Mouse (Mus musculus) layer of hippocampus, adult 2 months (tissue): ENCODE results near the gene Mylpf. TPM values are rescaled to one million over a fixed set of nuclear protein-coding genes. Genes with fewer than 3 reads are reported as not detected.

ENCODE experiments used
- DNase-seq, 2 experiments: peaks; one replicate each; pipeline ENCODE4 v3.0.0; 2022; ENCODE audit warnings: low spot score in 2 of 2
- H3K27ac ChIP-seq: fragments of 200-600 bp; 2 replicates; pipeline ENCODE4 v1.8.1; 2022
- H3K4me3 ChIP-seq: fragments of 200-600 bp; 2 replicates; pipeline ENCODE4 v1.8.1; 2022; ENCODE audit warnings: mild to moderate bottlenecking
- CTCF ChIP-seq: fragments of 200-600 bp; conservative IDR thresholded peaks from 2 replicates; pipeline ENCODE4 v1.8.1; 2022; ENCODE audit warnings: antibody characterized with exemption, mild to moderate bottlenecking, moderate library complexity
- total RNA-seq, 2 experiments: library from RNA; stranded (reverse); gene quantifications; 2 replicates each; pipeline ENCODE4 v1.2.3; 2021

Gene Mylpf
- total RNA-seq, 2 experiments from 2014 or later: 1.3 to 1.9 TPM

DNA sequence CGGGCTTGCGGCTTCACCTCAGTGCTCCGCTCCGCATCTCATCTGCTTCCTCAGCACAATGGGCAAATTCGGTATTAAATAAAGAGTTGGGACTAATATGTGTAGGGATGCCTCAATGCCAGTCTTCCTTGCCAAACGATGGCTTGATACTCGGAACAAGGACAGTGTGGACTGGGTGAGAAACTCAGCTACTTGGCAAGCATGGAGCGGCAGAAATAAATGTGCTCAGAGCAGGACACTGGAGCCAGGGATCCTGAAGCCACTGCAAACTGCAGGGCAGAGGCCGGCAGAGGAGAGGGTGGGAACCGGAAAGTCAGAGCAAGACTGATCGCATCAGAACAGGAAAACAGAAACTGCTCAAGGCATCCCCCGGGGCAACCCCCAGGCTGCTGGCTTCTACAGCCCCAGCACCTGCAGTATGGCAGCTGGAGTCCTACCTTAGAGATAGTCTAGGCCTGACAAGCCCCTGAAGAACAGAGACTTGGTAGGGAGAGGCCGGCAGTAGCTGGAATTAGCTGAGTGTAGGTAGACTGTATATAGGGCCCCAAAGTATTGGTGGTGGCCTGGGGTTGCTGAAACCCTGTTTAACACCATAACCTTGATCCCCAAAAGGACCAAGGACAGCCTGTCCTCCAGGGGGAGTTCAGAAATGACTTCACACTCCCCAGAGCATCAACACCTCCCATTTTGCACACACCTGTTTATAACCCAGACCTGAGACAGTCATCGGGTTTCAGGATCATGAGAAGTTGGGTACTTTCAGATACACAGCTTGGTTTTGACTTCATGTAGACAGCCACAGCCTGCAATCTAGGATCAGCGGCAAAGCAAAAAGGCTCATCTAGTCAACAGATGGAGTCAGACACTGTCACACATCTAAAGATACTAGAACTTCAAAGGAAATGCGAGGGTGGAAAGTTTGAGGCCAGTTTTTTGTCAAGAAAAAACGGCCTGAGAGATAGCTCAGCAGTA lies 20.1 kb upstream of the Mylpf start:
- TF ChIP-seq CTCF: no peak

GRCm38 (mm10) chr7:127190672-127191071 lies 18.0 kb upstream of the Mylpf start:
- TF ChIP-seq CTCF: no peak
- no peak overlapping the region for H3K27ac ChIP-seq
- no peak overlapping the region for H3K4me3 ChIP-seq
- DNase-seq: no peak

More for the DNA sequence above, 20.1 kb upstream of the Mylpf start:
- Histone ChIP-seq H3K4me3 (no peak overlapping the region), H3K27ac (no peak overlapping the region)
- no peak for DNase-seq

- DNase-seq: no peak
Observed at GRCm38 (mm10) chr7:127192989-127193388, 15.7 kb upstream of the Mylpf start.

GRCm38 (mm10) chr7:127194011-127194632 lies 14.6 kb upstream of the Mylpf start:
- Histone ChIP-seq H3K27ac (no peak overlapping the region), H3K4me3 (peak overlapping the region; percentile 74; the same call in 1 of the 2 replicates)
- TF ChIP-seq CTCF: no peak
- DNase-seq: no peak

More at GRCm38 (mm10) chr7:127192989-127193388, 15.7 kb upstream of the Mylpf start:
- Histone ChIP-seq H3K27ac (no peak overlapping the region), H3K4me3 (no peak overlapping the region)
- no peak for TF ChIP-seq CTCF

GRCm38 (mm10) chr7:127194633-127195029 lies 14.1 kb upstream of the Mylpf start:
- DNase-seq: no peak
- H3K27ac ChIP-seq: peak overlapping the region; percentile 91; the same call in 1 of the 2 replicates
- TF ChIP-seq CTCF: no peak
- H3K4me3 ChIP-seq: peak overlapping the region; percentile 74

- Histone ChIP-seq H3K4me3 (peak within 1 kb of the TSS; percentile 74), H3K27ac (peak within 1 kb of the TSS; percentile 91)
- DNase-seq: peak; percentile 97 to 98
- peak; percentile 49 for TF ChIP-seq CTCF
Observed at GRCm38 (mm10) chr7:127195544-127196295, 13.0 kb upstream of the Mylpf start, which contains the start of gene Cd2bp2. TSS of gene Cd2bp2 (minus strand) at chr7:127196050.

- Histone ChIP-seq H3K27ac (peak overlapping the region; percentile 70), H3K4me3 (peak overlapping the region; percentile 74)
- DNase-seq: no peak
- TF ChIP-seq CTCF: no peak
Observed at GRCm38 (mm10) chr7:127196484-127196883, 12.2 kb upstream of the Mylpf start.

GRCm38 (mm10) chr7:127206606-127207005 lies 2.1 kb upstream of the Mylpf start:
- TF ChIP-seq CTCF: no peak
- Histone ChIP-seq H3K4me3 (peak overlapping the region; percentile 89), H3K27ac (peak overlapping the region; percentile 92)
- DNase-seq: no peak

DNA sequence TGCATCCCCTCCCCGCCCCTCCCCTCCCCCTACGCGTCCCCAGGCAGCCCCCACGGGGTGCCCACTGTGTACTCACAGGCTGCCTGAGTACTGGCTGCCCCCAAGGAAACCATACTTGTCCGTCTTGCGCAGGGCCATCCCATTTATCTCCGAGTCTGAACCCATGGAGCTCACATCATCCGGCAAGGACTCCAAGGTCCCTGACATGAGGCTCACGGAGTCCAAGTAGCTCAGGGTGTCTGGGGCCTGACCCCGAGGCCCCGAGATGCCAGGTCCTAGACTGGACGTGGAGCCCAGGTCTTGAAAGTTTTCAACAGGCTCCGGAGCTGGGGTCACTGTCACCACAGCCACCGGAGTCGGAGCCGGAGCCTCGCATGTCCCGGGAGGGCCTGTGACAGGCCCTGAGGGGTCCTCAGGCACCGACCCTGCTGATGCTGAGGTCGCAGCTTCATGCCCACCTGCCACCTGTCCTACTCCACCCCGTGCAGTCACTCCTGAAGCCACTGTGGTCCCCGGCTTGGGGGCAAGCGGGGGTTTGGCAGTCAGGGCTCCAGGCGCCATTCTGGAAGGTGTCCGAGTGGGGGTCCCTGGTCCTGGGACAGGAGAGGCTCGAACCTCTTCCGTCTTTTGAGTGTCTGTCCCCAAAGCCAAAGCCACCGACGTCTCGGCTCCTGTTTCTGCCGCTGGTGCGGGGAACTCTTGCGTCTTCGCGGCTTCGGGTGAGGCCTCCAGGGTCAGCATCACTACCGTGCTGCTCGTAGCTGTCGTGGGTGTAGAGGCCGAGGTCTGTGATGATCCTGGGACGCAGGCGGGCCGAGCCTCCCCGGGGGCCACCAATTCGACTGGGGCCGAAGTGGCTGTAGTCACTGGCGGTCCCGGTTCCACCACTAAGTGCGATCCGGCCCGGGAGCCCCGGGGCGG lies 1.1 kb upstream of the Mylpf start:
- Histone ChIP-seq H3K27ac (peak overlapping the region; percentile 92), H3K4me3 (peak overlapping the region; percentile 89)
- TF ChIP-seq CTCF: no peak
- no peak for DNase-seq

- peak; percentile 21; the same call in 1 of the 2 replicates for TF ChIP-seq CTCF
- H3K4me3 ChIP-seq: peak within 1 kb of the TSS; percentile 89
- H3K27ac ChIP-seq: peak within 1 kb of the TSS; percentile 92
- DNase-seq: no peak
Observed at GRCm38 (mm10) chr7:127208295-127208552, 466 bp upstream of the Mylpf start, which contains the start of gene Tbc1d10b. TSS of gene Tbc1d10b (minus strand) at chr7:127208468.

DNA sequence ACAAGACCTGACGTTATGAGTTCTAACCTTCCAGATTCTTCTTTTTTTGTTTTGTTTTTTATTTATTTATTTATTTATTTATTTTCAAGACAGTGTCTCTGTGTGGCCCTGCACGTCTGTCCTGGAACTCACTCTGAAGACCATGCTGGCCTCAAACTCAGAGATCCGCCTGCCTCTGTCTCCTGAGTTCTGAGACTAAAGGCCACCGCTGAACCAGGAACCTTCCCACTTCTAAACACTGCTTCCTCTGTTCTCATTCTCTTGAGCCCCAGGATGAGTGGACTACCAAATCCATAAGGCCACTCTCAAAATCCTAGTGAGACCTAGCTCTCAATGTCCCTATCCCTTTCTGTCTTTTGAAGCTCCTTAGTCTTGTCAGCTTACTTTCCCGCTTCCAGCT lies 1.2 kb downstream of the Mylpf start:
- no peak for DNase-seq
- Histone ChIP-seq H3K27ac (peak overlapping the region; percentile 92), H3K4me3 (no peak overlapping the region; the same call in 1 of the 2 replicates)
- no peak for TF ChIP-seq CTCF

DNA sequence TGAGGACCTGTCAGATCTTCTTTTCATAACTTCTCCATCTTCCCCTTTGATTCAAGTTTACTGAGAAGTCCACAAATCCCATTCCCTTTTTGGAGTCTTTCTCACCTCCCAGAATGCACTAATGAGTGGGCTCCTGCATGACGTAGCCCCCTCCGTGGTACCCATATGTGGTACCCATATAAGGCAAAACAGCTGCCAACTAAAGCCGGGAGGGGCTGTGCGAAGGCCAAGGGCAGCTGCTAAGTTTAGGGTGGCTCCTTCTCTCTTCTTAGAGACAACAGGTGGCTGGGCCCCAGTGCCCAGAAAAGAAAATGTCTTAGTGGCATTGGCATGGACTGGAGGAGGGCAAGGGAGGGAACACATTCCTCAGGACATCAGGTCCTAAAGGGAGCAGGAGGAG lies 1.6 kb downstream of the Mylpf start:
- peak overlapping the region; percentile 92 for H3K27ac ChIP-seq
- TF ChIP-seq CTCF: no peak
- H3K4me3 ChIP-seq: no peak overlapping the region
- DNase-seq: no peak
